Mouse (Mus musculus) embryonic facial prominence, embryonic 12.5 days (tissue): ENCODE data around the gene Hyal1. TPM values are rescaled to one million over a fixed set of nuclear protein-coding genes. Genes with fewer than 3 reads are reported as not detected.

Experiments
- ATAC-seq: fragments of 200-750 bp; cut with Nextera tagmentation; 2 replicates; pipeline ENCODE4 v1.8.0; 2017; ENCODE audit not compliant: insufficient number of reproducible peaks, insufficient read depth, low FRiP score, low TSS enrichment
- H3K27ac ChIP-seq: fragments of 300-500 bp; sonication (generic); 2 replicates; pipeline ENCODE4 v1.5.1; 2016; ENCODE audit warnings: mild to moderate bottlenecking
- H3K27me3 ChIP-seq: fragments of 300-500 bp; sonication (generic); 2 replicates; pipeline ENCODE4 v1.6.1; 2016; ENCODE audit warnings: mild to moderate bottlenecking, moderate library complexity
- H3K36me3 ChIP-seq: fragments of 300-500 bp; sonication (generic); 2 replicates; pipeline ENCODE4 v1.6.1; 2016; ENCODE audit warnings: mild to moderate bottlenecking
- H3K4me1 ChIP-seq: fragments of 300-500 bp; sonication (generic); 2 replicates; pipeline ENCODE4 v1.6.1; 2016
- H3K4me2 ChIP-seq: fragments of 300-500 bp; sonication (generic); replicated peaks from 2 replicates; pipeline ENCODE4 v1.6.1; 2016; ENCODE audit warnings: mild to moderate bottlenecking, moderate library complexity
- H3K4me3 ChIP-seq: fragments of 300-500 bp; sonication (generic); 2 replicates; pipeline ENCODE4 v1.5.1; 2016; ENCODE audit warnings: mild to moderate bottlenecking
- H3K9ac ChIP-seq: fragments of 300-500 bp; sonication (generic); 2 replicates; pipeline ENCODE4 v1.6.1; 2016; ENCODE audit warnings: mild to moderate bottlenecking, moderate library complexity
- H3K9me3 ChIP-seq: fragments of 300-500 bp; sonication (generic); 2 replicates; pipeline ENCODE4 v1.6.1; 2016; ENCODE audit warnings: mild to moderate bottlenecking, moderate library complexity
- WGBS: fragments of 180-500 bp; shearing (Covaris S2); methylation state at CpG from one replicate; pipeline ENCODE4 v1.1.7; 2016; 5-methylcytosine and 5-hydroxymethylcytosine counted together
- polyA plus RNA-seq: library from polyadenylated mRNA; unstranded; fragments of >200 nt; fragmentation: Nextera tagmentation; extraction: Ambion mirVana; gene quantifications from 2 replicates; pipeline ENCODE4 v1.2.1, GENCODE M21; 2016

Hyal1 gene
- polyA plus RNA-seq: 12.2 and 13.2 TPM in 2 replicates

DNA sequence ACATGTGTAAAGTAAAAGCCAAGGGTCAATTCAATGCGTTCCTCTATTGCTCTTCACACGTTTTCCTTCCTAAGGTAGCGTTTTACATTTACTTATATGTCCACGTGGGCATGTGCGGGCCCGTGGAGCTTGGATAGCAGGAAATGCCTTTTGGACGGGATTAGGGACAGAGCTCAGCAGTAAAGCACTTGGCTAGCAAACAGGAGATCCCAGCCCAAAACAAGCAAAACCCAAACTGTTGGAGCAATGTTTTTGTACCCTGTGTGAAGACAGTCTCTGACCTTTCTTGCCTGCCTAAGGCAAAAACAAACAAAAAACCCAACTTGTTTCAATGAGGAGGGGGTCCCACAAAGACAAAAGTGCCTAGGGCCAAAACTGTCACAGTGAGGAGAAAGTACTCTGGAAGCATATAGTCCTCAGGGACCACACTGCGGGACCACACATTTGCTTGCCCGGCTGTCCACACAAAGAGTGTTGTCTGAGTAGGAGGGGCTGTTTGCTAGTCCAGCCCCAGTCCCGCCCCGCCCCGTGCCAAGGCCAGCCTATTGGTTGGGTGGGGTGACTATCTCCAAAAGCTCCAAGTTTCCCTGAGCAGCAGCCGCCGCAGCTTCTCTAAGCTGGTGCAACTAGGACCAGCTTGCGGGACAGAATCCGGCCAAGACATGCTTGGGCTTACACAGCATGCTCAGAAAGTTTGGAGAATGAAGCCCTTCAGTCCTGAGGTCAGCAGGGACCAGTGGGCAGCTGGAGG lies at the start of gene Hyal1:
Hyal1 (plus strand) TSS at position 571 of the 751 bp plus-strand sequence.
- ATAC-seq: peak; percentile 47
- no peaks in the 10 kb centered on the region for H3K9me3 ChIP-seq
- H3K27ac ChIP-seq: peak within 1 kb of the TSS; percentile 75
- H3K27me3 ChIP-seq: no peaks in the 10 kb centered on the region
- H3K4me1 ChIP-seq: peaks cover 36% of the 10 kb centered on the region
- peak within 1 kb of the TSS; percentile 38 for H3K4me3 ChIP-seq
- peak within 1 kb of the TSS; percentile 57 for H3K4me2 ChIP-seq
- peak within 1 kb of the TSS; percentile 57 for H3K9ac ChIP-seq
- WGBS: 18% methylated on average over 16 of the region's 16 CpGs
- H3K36me3 ChIP-seq: peaks cover 30% of the 10 kb centered on the region

DNA sequence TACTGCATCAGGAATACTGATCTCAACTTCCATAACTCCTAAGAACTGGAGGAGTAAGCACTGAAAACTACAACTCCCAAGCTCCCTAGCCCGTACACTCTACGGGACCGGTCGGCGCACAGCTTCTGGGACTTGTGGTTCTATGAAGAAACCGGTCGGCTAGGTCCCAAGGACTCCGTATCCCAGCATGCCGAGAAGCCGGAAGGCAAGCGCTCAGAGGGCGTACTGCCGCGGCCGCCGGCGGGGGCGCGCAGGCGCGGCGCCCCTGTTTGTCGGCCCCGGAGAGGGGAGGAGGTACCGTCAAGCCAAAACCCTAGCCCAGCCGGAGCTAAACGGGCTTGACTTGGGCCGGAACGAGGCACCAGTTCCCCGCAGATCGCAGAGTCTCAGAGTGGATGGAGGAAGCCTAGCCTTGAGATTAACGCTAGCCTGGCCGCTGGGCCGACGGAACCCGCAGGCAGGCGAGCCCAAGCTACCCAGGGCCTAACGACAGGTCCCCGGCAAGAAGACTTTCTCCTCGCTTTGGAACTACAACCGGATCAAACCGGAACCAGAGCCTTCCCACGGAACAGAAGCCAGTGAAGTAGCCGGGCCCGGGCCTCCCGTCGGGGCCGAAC lies 42.8 kb upstream of the Hyal1 start, which contains the start of gene Tmem115:
Tmem115 (plus strand) TSS at position 155 of the 617 bp plus-strand sequence.
- Histone ChIP-seq H3K4me2 (peak within 1 kb of the TSS; percentile 93), H3K9me3 (no peaks in the 10 kb centered on the region), H3K27ac (peak within 1 kb of the TSS; percentile 71), H3K4me3 (peak within 1 kb of the TSS; percentile 61), H3K36me3 (peaks cover 17% of the 10 kb centered on the region), H3K27me3 (no peaks in the 10 kb centered on the region), H3K9ac (peak within 1 kb of the TSS; percentile 80), H3K4me1 (peaks cover 24% of the 10 kb centered on the region)
- under 1% methylated on average over 48 of the region's 48 CpGs for WGBS
- peak; percentile 98 for ATAC-seq

DNA sequence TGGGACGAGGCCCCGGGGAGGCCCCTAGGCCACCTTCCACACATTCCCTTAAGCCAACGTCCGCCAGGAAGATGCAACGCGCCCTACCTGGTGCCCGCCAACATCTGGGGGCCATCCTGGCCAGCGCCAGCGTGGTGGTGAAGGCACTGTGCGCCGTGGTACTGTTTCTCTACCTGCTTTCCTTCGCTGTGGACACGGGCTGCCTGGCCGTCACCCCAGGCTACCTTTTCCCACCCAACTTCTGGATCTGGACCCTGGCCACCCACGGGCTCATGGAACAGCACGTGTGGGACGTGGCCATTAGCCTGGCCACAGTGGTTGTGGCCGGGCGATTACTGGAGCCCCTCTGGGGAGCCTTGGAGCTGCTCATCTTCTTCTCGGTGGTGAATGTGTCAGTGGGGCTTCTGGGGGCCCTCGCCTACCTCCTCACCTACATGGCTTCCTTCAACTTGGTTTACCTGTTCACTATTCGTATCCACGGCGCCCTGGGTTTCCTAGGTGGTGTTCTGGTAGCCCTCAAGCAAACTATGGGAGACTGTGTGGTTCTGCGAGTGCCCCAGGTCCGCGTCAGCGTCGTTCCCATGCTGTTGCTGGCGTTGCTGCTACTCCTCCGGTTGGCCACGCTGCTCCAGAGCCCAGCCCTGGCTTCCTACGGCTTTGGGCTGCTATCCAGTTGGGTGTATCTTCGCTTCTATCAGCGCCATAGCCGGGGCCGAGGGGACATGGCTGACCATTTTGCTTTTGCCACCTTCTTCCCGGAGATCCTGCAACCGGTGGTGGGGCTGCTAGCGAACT lies 42.1 kb upstream of the Hyal1 start:
- peak overlapping the region; percentile 61 for H3K4me3 ChIP-seq
- H3K27ac ChIP-seq: peak overlapping the region; percentile 71
- no peak for ATAC-seq
- peak overlapping the region; percentile 80 for H3K9ac ChIP-seq
- no peaks in the 10 kb centered on the region for H3K27me3 ChIP-seq
- H3K4me1 ChIP-seq: peaks cover 24% of the 10 kb centered on the region
- no peaks in the 10 kb centered on the region for H3K9me3 ChIP-seq
- under 1% methylated on average over 40 of the region's 40 CpGs for WGBS
- H3K36me3 ChIP-seq: peaks cover 24% of the 10 kb centered on the region
- peak overlapping the region; percentile 93 for H3K4me2 ChIP-seq

DNA sequence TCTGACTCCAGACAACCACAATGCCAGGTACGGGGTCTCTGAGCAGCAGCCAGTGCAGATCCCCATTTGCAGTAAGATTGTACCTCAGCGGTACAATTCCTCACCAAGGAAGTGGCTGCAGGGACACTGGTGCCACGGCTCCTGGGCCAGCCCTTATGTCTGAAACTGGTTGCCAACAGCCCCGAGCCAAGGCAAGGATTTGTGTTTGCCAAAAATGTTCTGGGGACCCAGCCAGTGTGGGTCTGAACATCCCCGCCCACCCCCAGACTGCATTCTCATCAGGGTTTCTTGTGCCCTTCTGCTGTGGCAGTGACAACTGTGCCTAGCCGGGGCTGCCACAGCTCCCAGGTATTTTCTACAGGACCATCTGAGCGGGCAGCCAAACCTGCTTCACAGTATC lies 38.5 kb upstream of the Hyal1 start:
- Histone ChIP-seq H3K27me3 (no peaks in the 10 kb centered on the region), H3K36me3 (peaks cover 31% of the 10 kb centered on the region), H3K4me2 (no peak overlapping the region), H3K27ac (no peak overlapping the region), H3K9ac (no peak overlapping the region), H3K4me1 (peaks cover 40% of the 10 kb centered on the region), H3K4me3 (no peak overlapping the region), H3K9me3 (no peaks in the 10 kb centered on the region)
- WGBS: 93% methylated on average over 7 of the region's 7 CpGs
- no peak for ATAC-seq

DNA sequence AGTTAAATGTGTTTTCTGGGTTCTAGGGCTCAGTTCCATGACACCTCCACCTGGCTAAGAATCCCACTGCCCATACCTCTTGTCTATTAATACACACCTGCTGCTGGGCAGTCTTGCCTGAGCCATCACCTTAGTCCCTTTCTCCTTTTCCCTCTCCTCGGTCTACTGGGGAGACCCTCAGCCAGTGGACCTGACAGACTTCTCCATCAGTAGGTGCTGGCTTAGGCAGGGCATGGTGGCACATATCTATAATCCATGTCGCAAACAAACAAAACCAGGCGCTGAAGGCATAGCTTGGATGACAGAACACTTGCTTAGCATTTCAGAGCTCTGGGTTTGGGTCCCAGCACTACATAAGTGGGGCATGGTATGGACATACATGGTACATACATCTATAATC lies 38.0 kb upstream of the Hyal1 start:
- Histone ChIP-seq H3K4me1 (peaks cover 40% of the 10 kb centered on the region), H3K27ac (no peak overlapping the region), H3K9me3 (no peaks in the 10 kb centered on the region), H3K9ac (no peak overlapping the region), H3K36me3 (peaks cover 35% of the 10 kb centered on the region), H3K4me3 (no peak overlapping the region), H3K4me2 (no peak overlapping the region), H3K27me3 (no peaks in the 10 kb centered on the region)
- ATAC-seq: no peak
- 93% methylated on average over 3 of the region's 3 CpGs for WGBS

DNA sequence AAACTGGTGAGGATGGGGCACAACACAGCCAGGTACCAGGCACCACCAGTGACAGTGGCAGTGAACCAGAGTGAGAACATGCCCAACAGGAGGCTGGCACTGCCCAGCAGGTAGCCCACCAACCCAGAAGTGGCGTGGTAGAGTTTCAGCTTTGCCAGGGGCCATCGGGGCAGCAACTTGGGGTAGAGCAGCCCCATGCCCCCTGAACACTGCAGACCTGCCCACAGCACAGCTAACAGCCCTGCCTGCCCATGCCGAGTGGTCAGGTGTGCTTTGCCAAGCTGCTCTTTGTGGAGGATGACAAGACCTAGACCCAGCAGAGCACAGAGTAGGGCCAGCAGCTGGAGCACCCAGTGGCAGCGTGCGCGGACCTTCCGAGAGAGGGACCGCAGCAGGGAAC lies 36.8 kb upstream of the Hyal1 start:
- Histone ChIP-seq H3K4me1 (peaks cover 39% of the 10 kb centered on the region), H3K27ac (no peak overlapping the region), H3K4me3 (no peak overlapping the region), H3K4me2 (no peak overlapping the region), H3K27me3 (no peaks in the 10 kb centered on the region), H3K9me3 (no peaks in the 10 kb centered on the region), H3K9ac (no peak overlapping the region), H3K36me3 (peaks cover 46% of the 10 kb centered on the region)
- 92% methylated on average over 8 of the region's 8 CpGs for WGBS
- no peak for ATAC-seq

DNA sequence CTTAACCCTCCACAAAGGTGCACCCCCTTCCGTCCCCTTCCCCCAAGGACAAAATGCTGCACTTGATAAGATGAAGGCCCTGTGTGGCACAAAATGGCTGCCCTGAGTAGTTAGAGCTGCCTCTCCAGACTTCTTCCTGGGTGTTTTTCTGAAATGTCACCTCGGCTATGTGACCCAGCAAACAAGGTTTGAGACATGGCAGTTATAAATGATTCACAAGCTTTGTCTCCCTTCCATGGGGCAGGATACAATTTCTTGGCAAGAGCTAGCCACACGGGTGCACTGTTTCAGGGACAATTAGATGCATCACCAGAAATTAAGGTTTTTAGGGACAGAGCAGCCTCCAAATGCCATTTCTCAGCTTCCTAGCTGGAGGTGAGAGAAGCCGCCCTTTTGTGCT lies 36.3 kb upstream of the Hyal1 start:
- no peak overlapping the region for H3K9ac ChIP-seq

DNA sequence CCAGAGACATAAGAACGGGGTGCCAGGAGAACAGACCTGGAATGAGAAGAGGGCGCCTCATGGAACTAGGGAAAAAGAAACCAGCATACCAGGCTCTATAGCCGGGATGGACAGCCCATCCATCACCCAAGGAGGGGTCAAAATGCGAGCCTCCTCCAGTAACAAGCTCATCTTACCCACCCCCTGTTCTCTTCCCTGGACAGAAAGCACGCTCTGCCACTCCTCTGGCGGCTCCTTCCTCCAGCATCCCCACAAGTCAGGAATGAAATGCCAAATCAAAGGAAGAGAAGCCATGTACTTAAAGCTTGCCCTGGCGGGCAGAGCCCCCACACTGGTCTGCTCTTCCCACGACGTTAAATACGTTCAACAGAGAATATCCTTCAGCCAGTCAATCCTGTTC lies 35.7 kb upstream of the Hyal1 start:
- no peaks in the 10 kb centered on the region for H3K9me3 ChIP-seq
- H3K36me3 ChIP-seq: peaks cover 51% of the 10 kb centered on the region
- H3K27me3 ChIP-seq: no peaks in the 10 kb centered on the region
- H3K4me1 ChIP-seq: peaks cover 28% of the 10 kb centered on the region
- peak overlapping the region; percentile 80 for H3K4me2 ChIP-seq
- no peak overlapping the region for H3K27ac ChIP-seq
- 40% methylated on average over 10 of the region's 10 CpGs for WGBS
- ATAC-seq: no peak
- peak overlapping the region; percentile 38; the same call in 1 of the 2 replicates for H3K9ac ChIP-seq
- H3K4me3 ChIP-seq: peak overlapping the region; percentile 50

More for the DNA sequence above, 36.3 kb upstream of the Hyal1 start:
- Histone ChIP-seq H3K27me3 (no peaks in the 10 kb centered on the region), H3K4me3 (no peak overlapping the region), H3K36me3 (peaks cover 51% of the 10 kb centered on the region), H3K27ac (no peak overlapping the region), H3K9me3 (no peaks in the 10 kb centered on the region), H3K4me2 (no peak overlapping the region), H3K4me1 (peaks cover 34% of the 10 kb centered on the region)
- WGBS: 72% methylated on average over 4 of the region's 4 CpGs
- ATAC-seq: no peak

DNA sequence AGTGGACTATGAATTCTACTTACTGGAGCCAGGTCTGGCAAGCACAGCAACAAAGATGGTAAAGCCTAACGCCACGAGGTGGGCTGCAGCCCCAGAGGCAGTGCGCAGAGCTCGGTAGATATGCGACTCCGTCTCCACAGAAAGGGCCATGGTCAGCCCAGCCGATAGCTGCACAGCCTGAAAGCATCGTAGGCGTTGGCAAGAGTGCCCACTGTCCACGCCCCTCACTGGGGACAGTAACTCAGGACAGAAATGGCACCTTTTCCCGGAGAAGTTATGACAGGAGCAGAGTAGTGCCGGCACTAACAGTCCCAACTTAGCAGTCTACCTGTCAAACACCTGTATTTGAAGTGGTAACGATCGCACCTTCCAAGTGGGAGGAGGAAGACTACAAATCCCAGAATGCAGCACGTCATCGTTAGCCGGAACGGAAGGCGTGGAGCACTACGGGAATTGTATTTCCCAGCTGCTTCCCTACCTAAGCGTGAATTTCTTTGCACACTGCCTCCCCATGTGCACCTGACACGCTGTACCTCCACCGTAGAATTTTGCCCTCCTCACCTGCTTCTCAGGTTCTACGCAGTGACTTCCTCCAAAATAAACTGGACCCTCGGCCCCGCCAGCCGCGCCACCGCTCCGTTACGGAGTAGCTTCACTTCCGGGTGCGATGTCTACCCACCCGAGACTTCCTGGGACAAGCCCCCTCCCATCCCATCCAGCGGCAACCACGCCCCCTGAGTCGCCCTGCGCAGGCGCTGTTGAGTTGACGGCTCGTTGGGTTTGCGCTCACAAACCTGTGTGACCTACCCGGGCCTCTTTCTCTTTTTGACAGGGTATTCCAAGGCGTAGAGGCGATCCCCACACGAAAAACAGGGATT lies 35.0 kb upstream of the Hyal1 start, which contains the start of the genes Cyb561d2 and Nprl2:
Cyb561d2 (minus strand) TSS at position 720 of the 878 bp plus-strand sequence.
Nprl2 (plus strand) TSS at position 753 of the 878 bp plus-strand sequence.
- 2% methylated on average over 46 of the region's 46 CpGs for WGBS
- H3K36me3 ChIP-seq: peaks cover 48% of the 10 kb centered on the region
- H3K9me3 ChIP-seq: no peaks in the 10 kb centered on the region
- 0 out of 2 replicates have a peak within 1 kb of the TSS, but pooled peaks have one; percentile 52 for H3K27ac ChIP-seq
- peak within 1 kb of the TSS; percentile 58 for H3K9ac ChIP-seq
- H3K4me1 ChIP-seq: peaks cover 25% of the 10 kb centered on the region
- peak within 1 kb of the TSS; percentile 50 for H3K4me3 ChIP-seq
- peak within 1 kb of the TSS; percentile 80 for H3K4me2 ChIP-seq
- H3K27me3 ChIP-seq: no peaks in the 10 kb centered on the region
- peak; percentile 74 for ATAC-seq

DNA sequence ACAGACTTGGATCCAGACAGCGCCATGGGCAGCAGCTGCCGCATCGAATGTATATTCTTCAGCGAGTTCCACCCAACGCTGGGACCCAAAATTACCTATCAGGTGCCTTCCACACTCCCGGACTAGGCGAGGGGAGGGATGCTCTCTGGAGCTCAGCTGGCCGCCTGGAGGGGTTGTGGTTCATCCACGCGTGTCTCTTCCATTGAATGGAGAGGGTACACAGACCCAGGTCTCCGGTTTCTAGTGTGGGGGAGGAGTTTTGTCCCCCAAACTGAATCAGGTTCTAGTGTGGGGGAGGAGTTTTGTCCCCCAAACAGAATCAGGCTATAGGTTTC lies 34.4 kb upstream of the Hyal1 start:
- Histone ChIP-seq H3K4me3 (peak overlapping the region; percentile 50), H3K9ac (peak overlapping the region; percentile 58), H3K4me2 (peak overlapping the region; percentile 80), H3K4me1 (peaks cover 26% of the 10 kb centered on the region), H3K27me3 (no peaks in the 10 kb centered on the region), H3K9me3 (no peaks in the 10 kb centered on the region), H3K36me3 (peaks cover 47% of the 10 kb centered on the region), H3K27ac (0 out of 2 replicates have a peak overlapping the region, but pooled peaks have one; percentile 52)
- WGBS: under 1% methylated on average over 11 of the region's 11 CpGs
- ATAC-seq: no peak
